Mouse (Mus musculus): ENCODE results near the gene Rpl23a.
A peak's percentile ranks its signal among the peaks of the same experiment; 100 is the strongest.
"Not testable (repeated sequence)": the region's sequence is repeated elsewhere in the genome, so short reads cannot be mapped to it uniquely, and the experiment has no call there.

The Rpl23a gene

GRCm38 (mm10) chr11:78184702-78185101 lies 1.3 kb upstream of the Rpl23a start:
- not testable (repeated sequence) for DNase-seq (ENCODE audit: low spot score in 2 of 2)

DNA sequence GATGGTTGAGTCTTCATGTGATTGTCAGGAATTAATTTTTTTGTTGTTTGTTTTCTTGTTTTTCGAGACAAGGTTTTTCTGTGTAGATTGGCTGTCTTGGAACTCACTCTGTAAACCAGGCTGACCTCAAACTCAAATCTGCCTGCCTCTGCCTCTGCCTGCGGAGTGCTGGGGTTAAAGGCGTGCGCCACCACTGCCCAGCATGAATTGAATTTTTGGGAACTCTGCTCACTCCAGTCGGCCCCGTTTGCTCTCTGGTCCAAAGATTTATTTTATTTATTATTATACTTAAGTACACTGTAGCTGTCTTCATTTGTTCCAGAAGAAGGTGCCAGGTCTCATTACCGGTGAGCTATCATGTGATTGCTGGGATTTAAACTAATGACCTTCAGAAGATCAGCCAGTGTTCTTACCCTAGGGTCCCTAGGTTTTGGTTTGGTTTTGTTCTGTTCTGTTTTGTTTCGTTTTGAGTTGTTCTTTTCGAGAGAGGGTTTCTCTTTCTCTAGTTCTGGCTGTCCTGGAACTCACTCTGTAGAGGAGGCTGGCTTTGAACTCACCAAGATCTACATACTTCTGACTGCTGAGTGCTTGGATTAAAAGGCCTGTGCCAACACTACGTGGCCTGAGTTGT lies 615 bp upstream of the Rpl23a start:
- DNase-seq (ENCODE audit: low spot score in 2 of 2), result no peak

- DNase-seq (ENCODE audit: low spot score in 2 of 2), result no peak
These were observed 934 bp downstream of the Rpl23a start for GRCm38 (mm10) chr11:78182450-78182849.

GRCm38 (mm10) chr11:78181830-78182357 lies 1.5 kb downstream of the Rpl23a start:
- DNase-seq (ENCODE audit: low spot score in 2 of 2), result no peak

DNA sequence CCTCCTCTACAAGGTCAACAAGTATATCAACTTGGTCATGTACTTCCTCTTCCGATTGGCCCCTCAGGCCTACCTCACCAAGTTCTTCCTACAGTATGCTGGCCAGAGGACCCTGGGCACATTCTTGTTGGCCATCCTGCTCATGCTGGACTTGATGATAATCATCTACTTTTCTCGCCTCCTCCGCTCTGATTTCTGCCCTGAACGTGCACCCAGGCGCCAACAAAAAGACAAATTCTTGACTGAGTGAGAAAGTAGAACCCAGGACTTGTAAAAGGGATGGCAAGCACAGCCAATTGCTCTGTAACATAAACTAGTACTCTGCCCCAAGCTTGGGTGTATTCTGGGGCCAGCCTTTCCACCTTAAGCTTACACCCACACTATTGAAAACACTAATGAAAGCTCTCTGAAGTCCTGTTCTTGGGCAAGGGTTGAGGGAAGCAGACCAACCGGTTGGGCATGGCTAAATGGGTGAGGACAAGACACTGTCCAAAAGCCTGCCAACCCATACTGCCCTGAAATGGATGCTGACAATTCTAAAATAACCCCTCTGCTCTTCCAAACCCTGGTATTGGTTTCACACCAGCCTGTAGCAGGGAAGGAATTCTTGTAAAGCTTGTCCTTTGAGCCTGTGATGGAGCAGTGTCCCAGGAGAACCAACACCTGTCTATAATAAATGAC lies 3.2 kb downstream of the Rpl23a start:
- no peak for DNase-seq (ENCODE audit: low spot score in 2 of 2)

GRCm38 (mm10) chr11:78179438-78179999 lies 3.9 kb downstream of the Rpl23a start:
- DNase-seq (ENCODE audit: low spot score in 2 of 2), result no peak

DNA sequence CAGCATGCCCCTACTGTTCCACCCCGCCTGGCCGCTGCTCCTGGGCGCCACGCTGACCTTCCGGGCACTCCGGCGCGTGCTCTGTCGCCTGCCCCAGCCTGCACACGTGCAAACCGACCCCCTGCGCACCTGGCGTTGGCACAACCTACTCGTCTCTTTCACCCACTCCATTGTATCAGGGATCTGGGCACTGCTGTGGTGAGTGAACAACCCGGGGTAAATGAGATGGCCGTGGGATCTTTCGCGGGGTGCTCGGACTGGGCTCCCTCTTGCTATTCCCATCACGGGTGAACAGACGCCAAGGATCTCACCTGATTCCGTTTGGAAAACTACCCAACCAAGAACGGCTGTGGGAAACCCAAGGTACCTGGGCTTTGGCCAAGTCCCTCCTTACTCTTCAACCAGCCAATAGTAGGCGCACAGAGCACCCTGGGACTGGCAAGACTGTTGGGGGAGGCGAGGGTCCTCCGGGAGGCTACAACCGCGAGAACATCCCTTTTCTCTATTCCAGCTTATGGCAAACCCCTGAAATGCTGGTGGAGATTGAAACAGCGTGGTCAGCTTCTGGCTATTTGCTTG lies 4.4 kb downstream of the Rpl23a start:
- DNase-seq (ENCODE audit: low spot score in 2 of 2), result no peak

GRCm38 (mm10) chr11:78177903-78178858 lies 5.2 kb downstream of the Rpl23a start:
- peak; percentile 92 to 94 for DNase-seq (ENCODE audit: low spot score in 2 of 2)

- no peak for DNase-seq (ENCODE audit: low spot score in 2 of 2)
These were observed 5.9 kb downstream of the Rpl23a start for GRCm38 (mm10) chr11:78177437-78177836.

- no peak for DNase-seq (ENCODE audit: low spot score in 2 of 2)
These were observed 6.5 kb downstream of the Rpl23a start for GRCm38 (mm10) chr11:78176905-78177331.

- peak in 1 of 2 experiments; percentile 68 for DNase-seq (ENCODE audit: low spot score in 2 of 2)
These were observed 7.0 kb downstream of the Rpl23a start, which contains the start of the genes Nek8 and Tlcd1 for GRCm38 (mm10) chr11:78176402-78176862. Gene Nek8, minus strand, starts transcription at chr11:78176675. Gene Tlcd1, plus strand, starts transcription at chr11:78176711.

- no peak for DNase-seq (ENCODE audit: low spot score in 2 of 2)
These were observed 7.5 kb downstream of the Rpl23a start for GRCm38 (mm10) chr11:78175771-78176401.

DNA sequence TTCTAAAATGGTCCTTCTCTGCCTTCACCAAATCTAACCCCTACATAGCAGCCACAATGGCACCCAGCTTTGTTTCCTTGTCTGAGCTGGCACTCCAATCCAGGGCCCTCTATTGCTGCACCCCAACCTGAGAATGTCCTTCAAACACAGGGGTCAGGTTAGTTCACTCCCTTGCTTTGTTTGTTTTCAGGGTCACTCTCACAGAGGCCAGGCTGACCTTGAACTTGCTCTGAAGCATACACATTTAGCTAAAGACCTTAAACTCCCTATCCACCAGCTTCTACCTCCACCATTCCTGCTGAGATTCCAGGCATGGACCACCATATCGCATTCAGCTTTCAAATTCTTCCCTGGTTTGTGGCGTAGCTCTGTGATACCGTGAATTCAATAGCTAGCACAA lies 8.9 kb downstream of the Rpl23a start:
- no peak for DNase-seq (ENCODE audit: low spot score in 2 of 2)

GRCm38 (mm10) chr11:78172748-78173383 lies 10.5 kb downstream of the Rpl23a start:
- no peak for DNase-seq (ENCODE audit: low spot score in 2 of 2)

DNA sequence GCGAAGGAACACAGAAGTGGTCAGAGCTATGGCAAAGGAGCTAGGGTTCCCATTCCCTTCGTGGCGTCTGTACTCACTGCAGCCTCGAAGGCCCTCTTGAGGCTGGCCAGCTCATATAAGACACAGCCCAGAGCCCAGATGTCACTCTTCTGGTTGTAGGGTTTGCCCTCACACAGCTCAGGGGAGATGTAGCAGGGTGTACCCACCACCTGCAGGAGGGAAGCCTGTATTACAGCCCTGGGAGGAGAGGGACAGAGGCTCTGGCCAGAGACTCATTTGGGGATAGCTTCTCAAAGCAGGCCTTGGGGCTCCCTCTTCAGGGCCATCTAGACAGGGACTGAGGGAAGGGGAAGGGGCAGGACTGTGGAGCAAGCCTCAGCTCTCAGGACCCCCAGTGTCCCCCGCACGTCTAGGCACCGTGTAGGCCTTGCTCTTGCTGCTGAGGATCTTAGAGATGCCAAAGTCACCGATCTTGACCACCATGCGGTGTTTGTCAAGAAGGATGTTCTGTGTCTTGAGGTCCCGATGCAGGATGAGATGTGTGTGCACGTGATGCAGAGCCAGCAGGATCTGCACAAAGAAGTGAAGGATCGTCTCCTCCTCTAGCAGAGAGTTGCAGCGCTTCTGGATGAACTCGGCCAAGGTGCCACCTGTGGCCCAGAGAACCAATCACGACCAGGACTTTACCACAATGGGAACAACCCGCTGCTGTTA lies 11.2 kb downstream of the Rpl23a start:
- DNase-seq (ENCODE audit: low spot score in 2 of 2), result no peak

DNA sequence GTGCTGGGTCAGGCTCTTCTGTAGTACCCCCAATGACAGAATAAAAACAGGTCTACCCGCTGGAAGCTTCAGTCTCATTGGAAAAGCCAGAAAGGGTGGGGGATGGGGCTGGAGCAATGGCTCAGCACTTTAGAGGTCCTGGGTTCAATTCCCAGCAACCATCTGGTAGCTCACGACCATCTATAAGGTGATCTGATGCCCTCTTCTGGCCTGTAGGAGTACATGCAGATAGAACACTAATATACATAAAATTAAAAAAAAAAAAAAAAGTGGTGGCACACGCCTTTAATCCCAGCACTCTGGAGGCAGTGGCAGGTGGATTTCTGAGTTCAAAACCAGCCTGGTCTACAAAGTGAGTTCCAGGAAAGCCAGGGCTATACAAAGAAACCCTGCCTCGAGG lies 12.1 kb downstream of the Rpl23a start:
- no peak for DNase-seq (ENCODE audit: low spot score in 2 of 2)

DNA sequence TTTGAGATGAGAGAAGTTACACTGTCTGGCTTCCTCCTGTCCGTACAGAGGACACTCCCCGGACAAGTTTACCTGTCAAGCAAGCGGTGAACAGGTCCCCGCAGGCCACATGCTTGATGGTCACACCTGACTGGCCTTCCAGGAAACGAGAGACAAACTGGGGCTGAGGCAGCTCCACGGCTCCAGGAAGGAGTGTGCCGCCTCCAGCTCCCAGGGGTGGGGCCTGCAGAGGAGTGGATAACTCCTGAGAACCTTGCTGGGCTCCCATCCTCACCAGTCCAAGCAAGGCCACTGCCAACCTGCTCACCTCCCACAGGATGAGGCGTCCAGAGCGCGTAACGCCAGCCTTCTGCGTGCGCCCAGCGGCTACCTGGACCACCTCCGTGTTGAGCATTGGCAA lies 13.1 kb downstream of the Rpl23a start:
- DNase-seq (ENCODE audit: low spot score in 2 of 2), result no peak

GRCm38 (mm10) chr11:78168541-78169468 lies 14.6 kb downstream of the Rpl23a start:
- DNase-seq (ENCODE audit: low spot score in 2 of 2), result no peak

Measured in frontal cortex, postnatal 25 days (tissue).